Mouse (Mus musculus) cerebellum, adult 2 months (tissue): ENCODE measurements around the gene Rhod. TPM values are rescaled to one million over a fixed set of nuclear protein-coding genes. Genes with fewer than 3 reads are reported as not detected.

Experiments
- DNase-seq, 2 experiments: peaks; one replicate each; pipeline ENCODE4 v3.0.0; 2021
- H3K27ac ChIP-seq: fragments of 200-500 bp; 2 replicates; pipeline ENCODE4 v1.5.1; 2012; ENCODE audit warnings: low read length, control low read depth, inconsistent platforms; ENCODE audit not compliant: insufficient read depth
- H3K27me3 ChIP-seq: fragments of 200-500 bp; 2 replicates; pipeline ENCODE4 v1.6.1; 2012; ENCODE audit warnings: inconsistent platforms, mild to moderate bottlenecking, low read length, moderate library complexity; ENCODE audit not compliant: control insufficient read depth, insufficient read depth
- H3K4me1 ChIP-seq: fragments of 200-500 bp; 2 replicates; pipeline ENCODE4 v1.6.1; 2011; ENCODE audit warnings: low read length; ENCODE audit not compliant: control insufficient read depth, insufficient read depth
- H3K4me3 ChIP-seq: fragments of 200-500 bp; replicated peaks from 2 replicates; pipeline ENCODE3; 2011; ENCODE audit warnings: mild to moderate bottlenecking, low read depth, low read length, control low read depth; ENCODE audit not compliant: insufficient read depth
- CTCF ChIP-seq: fragments of 200-500 bp; IDR thresholded peaks from 2 replicates; pipeline ENCODE4 v1.5.1; 2011; ENCODE audit warnings: low read depth, mild to moderate bottlenecking, control low read depth, low read length, moderate library complexity, borderline replicate concordance; ENCODE audit not compliant: insufficient read depth
- POLR2A ChIP-seq: fragments of 200-500 bp; IDR thresholded peaks from 2 replicates; pipeline ENCODE4 v1.6.1; 2011; ENCODE audit warnings: low read length, control low read depth, borderline replicate concordance; ENCODE audit not compliant: insufficient read depth
- WGBS: fragments of 180-500 bp; shearing (Covaris S2); methylation state at CpG from one replicate; pipeline ENCODE4 v1.1.7; 2018; 5-methylcytosine and 5-hydroxymethylcytosine counted together
- polyA plus RNA-seq: library from polyadenylated mRNA; depleted of rRNA; stranded (reverse); fragments of >200 nt; gene quantifications from 2 replicates; pipeline ENCODE4 v1.2.3, GENCODE M21; 2012

The Rhod gene
- polyA plus RNA-seq, 1 experiment, result 9.9 TPM

GRCm38 (mm10) chr19:4437886-4438285 is 1.3 kb downstream of the Rhod start:
- TF ChIP-seq POLR2A, result no peak
- no peak for TF ChIP-seq CTCF
- peaks cover 6% of the 10 kb centered on the region; the same call in 1 of the 2 replicates for H3K4me1 ChIP-seq
- 89% methylated on average over 6 of the region's 6 CpGs for WGBS
- DNase-seq, result no peak
- no peak overlapping the region for H3K27ac ChIP-seq
- no peak overlapping the region for H3K4me3 ChIP-seq
- H3K27me3 ChIP-seq, result no peaks in the 10 kb centered on the region

DNA sequence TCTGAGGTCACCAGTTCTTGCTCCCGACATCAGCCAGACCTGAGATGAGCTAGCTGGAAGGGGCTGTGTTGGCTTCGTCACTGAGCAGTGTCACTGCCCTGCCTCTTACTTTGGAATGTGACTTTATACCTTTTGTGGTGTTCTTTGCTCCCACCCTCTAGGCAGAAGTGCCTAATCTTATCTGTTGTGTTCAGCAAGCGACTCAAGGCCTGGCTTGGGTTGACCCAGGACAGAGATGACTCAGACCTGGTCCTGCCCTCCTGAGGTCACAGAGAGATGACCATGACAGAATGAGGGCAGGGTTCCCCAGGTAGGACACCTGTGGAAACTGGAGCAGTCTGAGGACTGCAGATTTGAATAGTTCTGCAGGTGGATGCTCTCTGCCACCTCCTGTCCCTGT is 3.0 kb downstream of the Rhod start:
- TF ChIP-seq POLR2A, result no peak
- H3K4me1 ChIP-seq, result peaks cover 6% of the 10 kb centered on the region; the same call in 1 of the 2 replicates
- no peak for DNase-seq
- 92% methylated on average over 3 of the region's 3 CpGs for WGBS
- no peak overlapping the region for H3K27ac ChIP-seq
- H3K4me3 ChIP-seq, result no peak overlapping the region
- H3K27me3 ChIP-seq, result no peaks in the 10 kb centered on the region

DNA sequence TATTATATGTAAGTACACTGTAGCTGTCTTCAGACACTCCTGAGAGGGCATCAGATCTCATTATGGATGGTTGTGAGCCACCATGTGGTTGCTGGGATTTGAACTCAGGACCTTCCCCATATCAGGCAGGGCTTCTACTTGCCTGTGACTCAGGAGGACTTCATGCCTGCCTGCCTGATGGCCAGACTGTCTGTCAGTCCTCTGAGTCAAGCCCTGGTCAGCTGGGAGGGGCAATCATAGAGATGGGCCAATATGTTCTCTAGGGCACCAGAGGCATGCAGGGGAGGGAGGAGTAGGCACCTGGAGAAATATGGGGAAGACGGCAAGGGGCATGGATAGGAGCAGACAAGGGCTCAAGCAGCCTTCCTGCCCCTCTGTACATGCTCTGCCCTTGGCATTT is 4.2 kb downstream of the Rhod start:
- TF ChIP-seq CTCF, result no peak
- TF ChIP-seq POLR2A, result no peak
- Histone ChIP-seq H3K4me1 (0 out of 2 replicates have a peak, but pooled peaks cover 3% of the 10 kb centered on the region), H3K4me3 (no peak overlapping the region), H3K27ac (no peak overlapping the region), H3K27me3 (no peaks in the 10 kb centered on the region)
- 81% methylated on average over 1 of the region's 1 CpGs for WGBS
- DNase-seq, result no peak

GRCm38 (mm10) chr19:4433756-4434155 is 5.5 kb downstream of the Rhod start:
- TF ChIP-seq POLR2A (no peak), CTCF (no peak)
- no peaks in the 10 kb centered on the region for H3K4me1 ChIP-seq
- no peaks in the 10 kb centered on the region for H3K27me3 ChIP-seq
- WGBS, result 82% methylated on average over 1 of the region's 1 CpGs
- no peak for DNase-seq
- no peak overlapping the region for H3K4me3 ChIP-seq
- H3K27ac ChIP-seq, result no peak overlapping the region

GRCm38 (mm10) chr19:4430091-4430620 is 9.1 kb downstream of the Rhod start:
- 95% methylated on average over 4 of the region's 4 CpGs for WGBS
- Histone ChIP-seq H3K27ac (no peak overlapping the region), H3K4me1 (no peaks in the 10 kb centered on the region; the same call in 1 of the 2 replicates), H3K4me3 (no peak overlapping the region), H3K27me3 (no peaks in the 10 kb centered on the region)
- DNase-seq, result no peak
- TF ChIP-seq CTCF (no peak), POLR2A (no peak)

DNA sequence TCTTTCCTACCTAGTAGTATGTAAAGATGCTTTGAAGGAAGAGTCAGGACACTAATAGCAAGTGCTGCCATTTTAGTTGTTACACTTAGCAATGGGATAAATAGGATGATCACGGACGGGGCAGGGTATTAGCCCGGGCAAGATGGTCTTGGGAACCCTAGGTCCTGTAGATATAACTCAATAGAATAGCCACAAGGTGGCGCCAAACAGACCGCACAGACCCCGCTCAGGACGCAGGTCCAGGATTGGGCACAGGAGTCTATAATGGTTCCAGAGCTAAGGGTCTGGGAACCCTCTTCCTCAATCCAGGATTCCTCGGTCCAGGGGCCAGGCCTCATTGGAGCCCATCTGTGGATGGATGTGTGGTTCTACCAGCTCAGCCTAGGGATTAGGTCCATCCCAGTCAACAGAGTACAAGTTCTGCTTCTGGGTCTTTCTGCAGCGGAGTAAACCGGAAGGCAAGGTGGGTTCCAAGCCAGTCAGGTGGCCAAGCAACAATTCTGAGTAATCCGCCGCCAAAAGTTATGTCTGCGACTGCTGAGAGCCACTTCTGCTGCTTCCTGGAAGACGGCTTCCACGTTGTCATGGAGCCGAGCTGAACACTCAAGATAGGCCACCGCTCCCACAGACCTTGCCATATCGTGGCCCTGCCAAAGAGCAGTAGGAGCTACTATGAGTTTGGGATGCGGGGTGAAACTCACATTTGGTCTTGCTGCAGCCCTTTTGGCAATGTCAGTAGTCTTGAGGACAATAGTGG is 13.4 kb downstream of the Rhod start:
- no peak overlapping the region for H3K27ac ChIP-seq
- WGBS, result 53% methylated on average over 19 of the region's 19 CpGs
- TF ChIP-seq POLR2A, result no peak
- TF ChIP-seq CTCF, result peak; percentile 47; the same call in 1 of the 2 replicates
- no peaks in the 10 kb centered on the region for H3K27me3 ChIP-seq
- H3K4me3 ChIP-seq, result no peak overlapping the region
- peaks cover 2% of the 10 kb centered on the region for H3K4me1 ChIP-seq
- DNase-seq, result no peak

DNA sequence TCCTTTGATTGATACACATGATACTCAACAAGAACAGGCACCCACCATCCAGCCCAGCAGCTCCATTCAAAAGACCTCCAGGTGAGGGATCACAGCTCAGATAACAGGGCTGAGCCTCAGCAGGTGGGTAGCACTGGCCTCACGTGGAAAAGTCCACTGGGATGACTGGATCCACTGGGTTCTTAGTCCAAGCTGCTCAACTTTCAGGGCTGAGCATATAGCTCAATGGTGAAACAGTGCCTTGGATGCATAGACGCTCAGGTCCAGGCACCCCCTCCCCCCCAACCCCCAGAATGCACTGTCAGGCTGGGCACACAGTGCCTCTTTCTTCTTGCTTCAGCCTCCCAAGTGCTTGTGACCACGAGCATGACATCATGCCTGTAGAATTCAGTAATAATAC is 16.2 kb downstream of the Rhod start:
- H3K27ac ChIP-seq, result no peak overlapping the region
- H3K27me3 ChIP-seq, result no peaks in the 10 kb centered on the region
- WGBS, result 78% methylated on average over 3 of the region's 3 CpGs
- no peak for DNase-seq
- H3K4me1 ChIP-seq, result peaks cover 13% of the 10 kb centered on the region
- no peak for TF ChIP-seq POLR2A
- no peak for TF ChIP-seq CTCF
- no peak overlapping the region for H3K4me3 ChIP-seq

DNA sequence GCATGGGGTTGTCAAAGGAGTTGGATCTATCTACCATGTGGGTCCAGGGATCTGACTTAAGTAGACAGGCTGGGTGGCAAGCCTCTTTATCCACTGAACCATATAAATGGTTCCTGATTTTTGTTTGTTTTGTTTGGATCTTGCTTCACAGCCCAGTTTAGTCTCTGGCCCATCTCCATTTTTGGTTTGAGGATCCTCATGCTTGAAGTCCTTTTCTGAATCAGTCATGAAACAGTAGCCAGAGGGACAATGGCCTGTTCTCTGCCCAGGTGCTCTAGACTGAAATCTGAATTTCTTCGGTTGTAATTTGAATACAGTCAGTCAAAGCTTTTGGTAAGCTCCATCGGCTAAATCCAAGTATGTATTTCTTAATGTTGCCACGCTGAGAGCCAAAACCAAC is 16.7 kb downstream of the Rhod start:
- no peak for TF ChIP-seq POLR2A
- no peak for TF ChIP-seq CTCF
- H3K27ac ChIP-seq, result no peak overlapping the region
- DNase-seq, result no peak
- WGBS, result 88% methylated on average over 3 of the region's 3 CpGs
- peaks cover 13% of the 10 kb centered on the region for H3K4me1 ChIP-seq
- no peak overlapping the region for H3K4me3 ChIP-seq
- no peaks in the 10 kb centered on the region for H3K27me3 ChIP-seq
